ENCODE assay signal across 25 mouse cellular contexts in the genomic region with DNA sequence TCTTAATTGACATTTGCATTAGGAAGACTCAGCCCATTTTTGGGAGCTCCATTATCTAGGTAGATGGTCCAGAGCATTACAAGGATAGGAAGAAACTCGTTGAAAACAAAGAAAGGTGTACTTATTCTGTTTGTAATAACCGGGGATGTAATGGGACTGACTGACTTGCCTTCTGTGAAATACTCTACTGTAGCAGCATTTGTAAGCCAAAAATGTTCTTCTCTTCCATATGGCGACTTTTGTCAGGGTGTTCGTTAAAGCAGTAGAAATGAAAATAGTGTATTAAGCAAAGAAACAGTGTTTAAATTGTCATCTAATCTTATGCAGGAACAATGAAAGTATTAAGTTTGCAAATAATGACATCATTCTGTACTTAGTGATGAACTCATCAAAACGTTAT.
DNase-seq lines count a peak whose midpoint lies in the region; ATAC-seq and TF ChIP-seq lines count a peak whose summit lies in the region.
"Had no signal": no experiment of that assay in that cellular context is flagged by ENCODE, and none has a peak within 500 bp of the region (broad histone marks: within the 10 kb centered on the region; RNA-seq: fewer than 3 reads in every experiment).

No protein-coding gene starts in this region.

- TF ChIP-seq POLR2A in heart, adult 2 months (IDR thresholded peaks at IDR 0.05; ENCODE audit: insufficient read depth, low read depth, low read length), result no peak

- no peaks in the 10 kb centered on the region for H3K79me2 ChIP-seq in heart, adult 2 months (replicated peaks; ENCODE audit: control insufficient read depth, insufficient read depth, low read length)

- no peak for TF ChIP-seq CTCF in layer of hippocampus, adult 2 months (conservative IDR thresholded peaks at IDR 0.05)
- no peak for TF ChIP-seq CTCF in heart, adult 2 months (IDR thresholded peaks at IDR 0.05)

- no peak for DNase-seq in frontal cortex, postnatal 10 days (ENCODE audit: low spot score in 2 of 2)
- peak; percentile 16 to 25 for DNase-seq in layer of hippocampus, adult 2 months (ENCODE audit: low spot score in 2 of 2)
- DNase-seq in layer of hippocampus, adult 9-10 months (ENCODE audit: low spot score), result no peak
- peak; percentile 15 for DNase-seq in brain, adult 2 months (ENCODE audit: low read depth, low spot score)
- no peak for DNase-seq in heart, adult 2 months
- DNase-seq: adrenal gland, adult 8-10 months; adrenal gland, postnatal 14 days; adrenal gland, postnatal 36 days; B cell, adult 2 months; cerebellum, adult 11 months; cerebellum, adult 2 months; cerebellum, adult 9-10 months; cerebellum, postnatal 10 days; cerebellum, postnatal 25 days; forebrain, postnatal 0 days had no signal

- no peak overlapping the region for H3K9ac ChIP-seq in heart, adult 2 months (ENCODE audit: low read depth, low read length)
- H3K9ac ChIP-seq: embryonic facial prominence, embryonic 12.5 days; forebrain, embryonic 13.5 days; forebrain, embryonic 15.5 days; forebrain, postnatal 0 days had no signal

- peak; percentile 83 for ATAC-seq in frontal cortex, adult (ENCODE audit: low TSS enrichment)
- ATAC-seq: activated CD4-positive, CD25-positive, alpha-beta regulatory T cell, adult 4 months; CD4-positive, CD25-positive, alpha-beta regulatory T cell, adult 4 months; forebrain, embryonic 13.5 days; forebrain, embryonic 15.5 days; forebrain, postnatal 0 days; Patski had no signal

- no peak for TF ChIP-seq EP300 in heart, adult 2 months (IDR thresholded peaks at IDR 0.05; ENCODE audit: insufficient read depth, low read depth, low read length)

- intact Hi-C loops in heart, adult 2 months (cut with DNase I), result no loop called here

- 66% methylated on average over 5 of the region's 5 CpGs for WGBS in heart, adult 2 months

- no peaks in the 10 kb centered on the region for H3K36me3 ChIP-seq in heart, adult 2 months (ENCODE audit: control insufficient read depth, insufficient read depth, low read length)
- H3K36me3 ChIP-seq: embryonic facial prominence, embryonic 10.5 days; embryonic facial prominence, embryonic 12.5 days; forebrain, embryonic 15.5 days; G1E had no signal

- no peaks in the 10 kb centered on the region for H3K4me1 ChIP-seq in heart, adult 2 months (ENCODE audit: control insufficient read depth, insufficient read depth, low read length)
- H3K4me1 ChIP-seq: embryonic facial prominence, embryonic 10.5 days; embryonic facial prominence, embryonic 12.5 days; forebrain, embryonic 13.5 days; forebrain, embryonic 15.5 days had no signal

- peak overlapping the region; percentile 39; the same call in 1 of the 2 replicates for H3K27ac ChIP-seq in layer of hippocampus, adult 2 months
- H3K27ac ChIP-seq in heart, adult 2 months, result no peak overlapping the region
- H3K27ac ChIP-seq: embryonic facial prominence, embryonic 10.5 days; embryonic facial prominence, embryonic 12.5 days; forebrain, embryonic 13.5 days; forebrain, embryonic 15.5 days had no signal

- no peak overlapping the region for H3K4me3 ChIP-seq in layer of hippocampus, adult 2 months
- no peak overlapping the region for H3K4me3 ChIP-seq in heart, adult 2 months
- H3K4me3 ChIP-seq: embryonic facial prominence, embryonic 10.5 days; embryonic facial prominence, embryonic 12.5 days; forebrain, embryonic 13.5 days; forebrain, embryonic 15.5 days had no signal

- H3K27me3 ChIP-seq in heart, adult 2 months (ENCODE audit: control insufficient read depth, insufficient read depth, low read length), result no peaks in the 10 kb centered on the region
- H3K27me3 ChIP-seq: CH12.LX; embryonic facial prominence, embryonic 12.5 days; forebrain, embryonic 13.5 days; forebrain, embryonic 15.5 days; Patski had no signal

Comparison
In these comparisons a context has a peak if more than half of its experiments do, and no peak if none do; other contexts are left out.
1. DNase-seq: peak in layer of hippocampus, adult 2 months (2 of 2) and brain, adult 2 months (single experiment); none in frontal cortex, postnatal 10 days (0 of 2), layer of hippocampus, adult 9-10 months (single experiment) and heart, adult 2 months (0 of 2).